Mouse (Mus musculus): ENCODE measurements around the gene Ppp1cc. TPM values are rescaled to one million over a fixed set of nuclear protein-coding genes. Genes with fewer than 3 reads are reported as not detected.

Gene Ppp1cc
- polyA plus RNA-seq (2012; ENCODE audit: low replicate concordance) = 112 and 162 TPM in 2 replicates

DNA sequence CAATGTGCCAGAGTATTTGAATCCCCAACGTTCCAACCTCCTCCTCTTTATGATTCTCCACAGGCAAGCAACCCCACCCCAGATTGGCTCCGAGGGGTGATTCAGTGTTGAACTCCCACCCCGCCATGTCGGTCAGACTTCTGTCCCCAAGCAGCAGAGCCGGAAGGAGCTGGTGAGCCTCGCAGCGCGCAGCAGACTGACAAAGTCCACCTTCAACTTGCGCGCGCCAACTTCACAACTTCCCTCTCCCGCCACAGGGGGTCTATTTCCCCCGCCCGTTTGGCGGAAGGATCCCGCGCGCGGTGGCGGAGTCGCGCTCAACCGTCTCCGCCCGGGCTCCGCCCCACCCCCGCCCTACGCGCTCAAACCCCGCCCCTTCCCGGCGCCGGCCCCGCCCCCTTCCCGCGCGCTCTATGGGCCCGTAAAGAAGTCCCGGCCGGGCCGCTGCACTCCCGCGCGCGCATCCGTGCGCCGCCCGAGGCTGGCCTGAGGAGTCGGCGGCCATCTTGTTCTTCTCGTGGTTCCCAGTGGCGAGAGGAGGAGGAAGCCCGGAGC, at the start of gene Ppp1cc:
Ppp1cc (plus strand) TSS at position 452 of the 555 bp plus-strand sequence.

DNA sequence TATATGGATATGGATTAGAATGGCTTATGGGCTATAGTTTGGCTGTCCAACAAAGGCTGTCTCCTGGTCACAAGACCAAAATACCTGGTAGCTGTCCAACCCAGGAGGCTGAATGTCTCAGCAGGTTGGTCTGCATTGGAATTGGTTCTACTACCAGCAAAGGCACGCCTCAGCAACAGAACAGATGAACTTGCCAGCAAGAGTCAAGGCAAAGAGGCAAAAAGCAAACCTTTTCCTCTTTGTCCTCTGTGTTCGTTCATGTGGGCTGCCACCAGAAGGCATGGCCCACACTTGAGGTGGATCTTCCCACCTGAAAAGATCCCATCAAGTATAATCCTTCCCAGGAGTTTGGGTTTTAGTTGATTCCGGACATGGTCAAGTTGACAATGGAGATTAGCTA, 17.4 kb upstream of the Ppp1cc start, which contains the start of gene Ccdc63:
Ccdc63 (minus strand) TSS at position 101 of the 400 bp plus-strand sequence.

DNA sequence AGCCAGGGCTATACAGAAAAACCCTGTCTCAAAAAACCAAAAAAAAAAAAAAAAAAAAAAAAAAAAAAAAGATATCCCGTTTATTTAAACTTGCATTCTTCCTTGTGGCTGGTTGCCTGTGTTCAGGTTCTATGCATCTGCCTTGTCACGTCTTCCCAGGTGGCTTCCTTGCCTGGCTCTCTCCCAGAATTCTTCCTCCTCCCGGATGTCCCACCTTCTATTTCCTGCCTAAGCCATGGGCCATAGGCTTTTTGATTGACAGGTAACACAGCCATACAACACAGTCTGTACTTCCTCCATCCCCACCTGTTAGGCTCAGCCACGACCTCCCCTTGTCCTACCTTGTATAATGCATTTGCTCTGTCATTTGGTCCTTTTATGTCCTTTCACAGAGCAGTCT, 48.4 kb downstream of the Ppp1cc start, which contains the start of gene Hvcn1:
Hvcn1 (plus strand) TSS at position 330 of the 400 bp plus-strand sequence.

Other genes with a start within 250 kb of the Ppp1cc start
- gene Cux2, start 108.2 kb upstream of the Ppp1cc start, polyA plus RNA-seq (2012; ENCODE audit: low replicate concordance) = 0.06 TPM in 1 of 2 replicates, not detected in the other
- gene Myl2, start 57.3 kb upstream of the Ppp1cc start, polyA plus RNA-seq (2012; ENCODE audit: low replicate concordance) = not detected in 2 replicates
- 0.03 TPM in 1 of 2 replicates, not detected in the other for gene Ccdc63, start 17.5 kb upstream of the Ppp1cc start, polyA plus RNA-seq (2012; ENCODE audit: low replicate concordance)
- gene Hvcn1, start 48.5 kb downstream of the Ppp1cc start, polyA plus RNA-seq (2012; ENCODE audit: low replicate concordance) = 30.4 and 37.6 TPM in 2 replicates
- 6.6 and 11.7 TPM in 2 replicates for gene Tctn1, start 106.2 kb downstream of the Ppp1cc start, polyA plus RNA-seq (2012; ENCODE audit: low replicate concordance)
- gene Pptc7, start 126.1 kb downstream of the Ppp1cc start, polyA plus RNA-seq (2012; ENCODE audit: low replicate concordance) = 8.2 and 25.1 TPM in 2 replicates
- 0.88 and 1.6 TPM in 2 replicates for gene Rad9b, start 196.0 kb downstream of the Ppp1cc start, polyA plus RNA-seq (2012; ENCODE audit: low replicate concordance)
- gene Vps29, start 196.1 kb downstream of the Ppp1cc start, polyA plus RNA-seq (2012; ENCODE audit: low replicate concordance) = 6.0 and 10.4 TPM in 2 replicates
- 21.2 and 28.3 TPM in 2 replicates for gene Gpn3, start 213.6 kb downstream of the Ppp1cc start, polyA plus RNA-seq (2012; ENCODE audit: low replicate concordance)
- gene Fam216a, start 214.1 kb downstream of the Ppp1cc start, polyA plus RNA-seq (2012; ENCODE audit: low replicate concordance) = 31.5 and 44.2 TPM in 2 replicates
- gene Arpc3, start 233.6 kb downstream of the Ppp1cc start, polyA plus RNA-seq (2012; ENCODE audit: low replicate concordance) = 17.9 and 41.8 TPM in 2 replicates